Mouse (Mus musculus): ENCODE results near the gene Ugt1a10.

DNA sequence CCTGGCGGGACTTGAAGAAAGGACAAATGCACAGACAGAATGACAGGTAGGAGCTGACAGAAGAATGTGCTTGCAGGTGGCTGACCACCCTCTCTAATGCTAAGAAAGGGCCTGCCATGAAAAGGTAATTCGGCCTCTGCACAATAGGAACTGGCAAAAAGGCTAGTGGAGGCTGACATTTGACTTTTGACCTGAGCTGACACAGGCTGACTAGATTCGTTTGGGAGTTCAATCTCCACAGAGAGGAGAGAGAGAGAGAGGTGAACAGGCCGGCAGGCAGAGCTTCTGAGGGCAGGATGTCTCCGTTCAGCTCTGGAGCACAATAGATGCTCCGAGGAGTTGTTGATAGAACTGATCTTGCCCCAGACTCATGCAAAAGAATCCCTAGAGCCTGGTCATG lies 191.2 kb downstream of the Ugt1a10 start:
- no peak for TF ChIP-seq EP300 (IDR thresholded peaks at IDR 0.05; ENCODE audit: low read depth)
- TF ChIP-seq CTCF (IDR thresholded peaks at IDR 0.05; ENCODE audit: low read depth) = no peak
